In genomic region chr4:137369954-137370750, GRCm38 (mm10) we compare ENCODE assay signal across 8 mouse cellular contexts. TPM values are rescaled to one million over a fixed set of nuclear protein-coding genes. Genes with fewer than 3 reads are reported as not detected.
DNase-seq lines count a peak whose midpoint lies in the region; ATAC-seq lines count a peak whose summit lies in the region.

No protein-coding gene starts in this region.

- peaks cover 9% of the 10 kb centered on the region for H3K4me1 ChIP-seq in forebrain, embryonic 13.5 days
- peaks cover 12% of the 10 kb centered on the region for H3K4me1 ChIP-seq in hindbrain, embryonic 12.5 days
- H3K4me1 ChIP-seq in limb, embryonic 12.5 days (replicated peaks): peaks cover 21% of the 10 kb centered on the region

- peak overlapping the region; percentile 60 for H3K9ac ChIP-seq in forebrain, embryonic 13.5 days
- H3K9ac ChIP-seq in hindbrain, embryonic 12.5 days: peak overlapping the region; percentile 58
- peak overlapping the region; percentile 57 for H3K9ac ChIP-seq in limb, embryonic 12.5 days (replicated peaks)

- DNase-seq in cerebellum, adult 18-20 months: peak; percentile 37 to 38
- no peak for DNase-seq in cerebellum, adult 9-10 months
- DNase-seq in ZHBTc4 (ENCODE audit: low read depth, low spot score): peak; percentile 36
- DNase-seq in mesoderm, embryonic 11.5 days (ENCODE audit: low read depth, low spot score): peak; percentile 35
- peak; percentile 57 for DNase-seq in telencephalon, adult 2 months (ENCODE audit: low read depth, low spot score)

- no peaks in the 10 kb centered on the region for H3K27me3 ChIP-seq in forebrain, embryonic 13.5 days
- H3K27me3 ChIP-seq in hindbrain, embryonic 12.5 days: no peaks in the 10 kb centered on the region
- H3K27me3 ChIP-seq in limb, embryonic 12.5 days: no peaks in the 10 kb centered on the region

- no peak overlapping the region for H3K27ac ChIP-seq in forebrain, embryonic 13.5 days
- no peak overlapping the region for H3K27ac ChIP-seq in hindbrain, embryonic 12.5 days
- no peak overlapping the region for H3K27ac ChIP-seq in limb, embryonic 12.5 days

- H3K36me3 ChIP-seq in forebrain, embryonic 13.5 days (ENCODE audit: poor library complexity, severe bottlenecking): no peaks in the 10 kb centered on the region
- H3K36me3 ChIP-seq in hindbrain, embryonic 12.5 days: no peaks in the 10 kb centered on the region
- no peaks in the 10 kb centered on the region for H3K36me3 ChIP-seq in limb, embryonic 12.5 days

- WGBS in forebrain, embryonic 13.5 days: 12% methylated on average over 27 of the region's 29 CpGs
- WGBS in hindbrain, embryonic 12.5 days: 9% methylated on average over 28 of the region's 29 CpGs
- WGBS in limb, embryonic 12.5 days: 21% methylated on average over 26 of the region's 29 CpGs

- peak overlapping the region; percentile 68 for H3K4me2 ChIP-seq in forebrain, embryonic 13.5 days
- peak overlapping the region; percentile 71 for H3K4me2 ChIP-seq in hindbrain, embryonic 12.5 days (replicated peaks)
- H3K4me2 ChIP-seq in limb, embryonic 12.5 days: peak overlapping the region; percentile 67

- H3K9me3 ChIP-seq in forebrain, embryonic 13.5 days (replicated peaks): no peaks in the 10 kb centered on the region
- H3K9me3 ChIP-seq in hindbrain, embryonic 12.5 days (replicated peaks): no peaks in the 10 kb centered on the region
- H3K9me3 ChIP-seq in limb, embryonic 12.5 days: no peaks in the 10 kb centered on the region

- H3K4me3 ChIP-seq in forebrain, embryonic 13.5 days: peak overlapping the region; percentile 37
- peak overlapping the region; percentile 32 for H3K4me3 ChIP-seq in hindbrain, embryonic 12.5 days
- H3K4me3 ChIP-seq in limb, embryonic 12.5 days (replicated peaks): peak overlapping the region; percentile 36

- peak; percentile 36; the same call in 1 of the 2 replicates for ATAC-seq in forebrain, embryonic 13.5 days
- peak; percentile 72; the same call in 1 of the 2 replicates for ATAC-seq in hindbrain, embryonic 12.5 days (ENCODE audit: low FRiP score)
- peak; percentile 21; the same call in 1 of the 2 replicates for ATAC-seq in limb, embryonic 12.5 days (ENCODE audit: insufficient number of reproducible peaks, insufficient read depth, low FRiP score, low TSS enrichment, low read depth)

RNA-seq across cellular contexts. Expression of gene Cdc42, which starts 12.6 kb away (rescaled TPM):
- 670 and 681 TPM in 2 replicates for polyA plus RNA-seq in forebrain, embryonic 13.5 days (2015; fragmentation: Nextera tagmentation; extraction: Ambion mirVana)
- polyA plus RNA-seq in hindbrain, embryonic 12.5 days (2016; fragmentation: Nextera tagmentation; extraction: Ambion mirVana): 666 and 694 TPM in 2 replicates
- polyA plus RNA-seq in limb, embryonic 12.5 days (2016; fragmentation: Nextera tagmentation; extraction: Ambion mirVana): 589 and 620 TPM in 2 replicates

RNA-seq across cellular contexts. Expression of gene Cela3a, which starts 39.4 kb away (rescaled TPM):
- polyA plus RNA-seq in forebrain, embryonic 13.5 days (2015; fragmentation: Nextera tagmentation; extraction: Ambion mirVana): not detected in 2 replicates
- polyA plus RNA-seq in hindbrain, embryonic 12.5 days (2016; fragmentation: Nextera tagmentation; extraction: Ambion mirVana): not detected in 2 replicates
- polyA plus RNA-seq in limb, embryonic 12.5 days (2016; fragmentation: Nextera tagmentation; extraction: Ambion mirVana): not detected in 2 replicates

Comparison
In these comparisons a context has a peak if more than half of its experiments do, and no peak if none do; other contexts are left out.
1. ATAC-seq: peak in every context shown above with its lines; median percentile 72 in hindbrain, embryonic 12.5 days; 36 in forebrain, embryonic 13.5 days; 21 in limb, embryonic 12.5 days.